Mouse (Mus musculus): ENCODE measurements around the gene Aven. TPM values are rescaled to one million over a fixed set of nuclear protein-coding genes. Genes with fewer than 3 reads are reported as not detected.

The Aven gene
- polyA plus RNA-seq, 1 experiment from 2014 or later, result 10.0 TPM

- Histone ChIP-seq H3K4me3 (ENCODE audit: low read depth, low read length) (no peak overlapping the region), H3K4me2 (ENCODE audit: low read depth, low read length) (no peak overlapping the region), H3K4me1 (ENCODE audit: control insufficient read depth, insufficient read depth, low read length) (no peaks in the 10 kb centered on the region), H3K9ac (replicated peaks; ENCODE audit: low read length) (no peak overlapping the region), H3K9me3 (replicated peaks; ENCODE audit: control insufficient read depth, low read length) (no peaks in the 10 kb centered on the region), H3K27me3 (ENCODE audit: control insufficient read depth, insufficient read depth, low read length) (no peaks in the 10 kb centered on the region), H3K36me3 (replicated peaks; ENCODE audit: control insufficient read depth, insufficient read depth, low read depth, low read length) (no peaks in the 10 kb centered on the region), H3K27ac (replicated peaks; ENCODE audit: low read depth, low read length) (no peak overlapping the region)
- DNase-seq (ENCODE audit: low spot score) (no peak), ATAC-seq (replicated peaks; ENCODE audit: insufficient number of reproducible peaks, low FRiP score, low TSS enrichment, low read depth) (no peak)
- 70% methylated on average over 8 of the region's 8 CpGs for WGBS
Observed at GRCm38 (mm10) chr2:112602487-112602886, 109.7 kb downstream of the Aven start.

- ATAC-seq (replicated peaks; ENCODE audit: insufficient number of reproducible peaks, low FRiP score, low TSS enrichment, low read depth), result no peak
- Histone ChIP-seq H3K4me2 (ENCODE audit: low read depth, low read length) (no peak overlapping the region), H3K27ac (replicated peaks; ENCODE audit: low read depth, low read length) (no peak overlapping the region), H3K4me1 (ENCODE audit: control insufficient read depth, insufficient read depth, low read length) (no peaks in the 10 kb centered on the region), H3K9ac (replicated peaks; ENCODE audit: low read length) (no peak overlapping the region), H3K9me3 (replicated peaks; ENCODE audit: control insufficient read depth, low read length) (no peaks in the 10 kb centered on the region), H3K27me3 (ENCODE audit: control insufficient read depth, insufficient read depth, low read length) (no peaks in the 10 kb centered on the region), H3K4me3 (ENCODE audit: low read depth, low read length) (no peak overlapping the region), H3K36me3 (replicated peaks; ENCODE audit: control insufficient read depth, insufficient read depth, low read depth, low read length) (no peaks in the 10 kb centered on the region)
- DNase-seq (ENCODE audit: low spot score), result no peak
- WGBS, result 87% methylated on average over 3 of the region's 3 CpGs
Observed at GRCm38 (mm10) chr2:112606536-112606935, 113.8 kb downstream of the Aven start.

GRCm38 (mm10) chr2:112612628-112613027, 119.9 kb downstream of the Aven start:
- ATAC-seq (replicated peaks; ENCODE audit: insufficient number of reproducible peaks, low FRiP score, low TSS enrichment, low read depth) (no peak), DNase-seq (ENCODE audit: low spot score) (no peak)
- H3K4me1 ChIP-seq (ENCODE audit: control insufficient read depth, insufficient read depth, low read length), result no peaks in the 10 kb centered on the region
- H3K36me3 ChIP-seq (replicated peaks; ENCODE audit: control insufficient read depth, insufficient read depth, low read depth, low read length), result no peaks in the 10 kb centered on the region
- no peak overlapping the region for H3K4me3 ChIP-seq (ENCODE audit: low read depth, low read length)
- WGBS, result 81% methylated on average over 3 of the region's 3 CpGs
- H3K4me2 ChIP-seq (ENCODE audit: low read depth, low read length), result no peak overlapping the region
- no peaks in the 10 kb centered on the region for H3K9me3 ChIP-seq (replicated peaks; ENCODE audit: control insufficient read depth, low read length)
- no peaks in the 10 kb centered on the region for H3K27me3 ChIP-seq (ENCODE audit: control insufficient read depth, insufficient read depth, low read length)
- no peak overlapping the region for H3K9ac ChIP-seq (replicated peaks; ENCODE audit: low read length)
- no peak overlapping the region for H3K27ac ChIP-seq (replicated peaks; ENCODE audit: low read depth, low read length)

- Histone ChIP-seq H3K27me3 (ENCODE audit: control insufficient read depth, insufficient read depth, low read length) (no peaks in the 10 kb centered on the region), H3K4me2 (ENCODE audit: low read depth, low read length) (no peak overlapping the region), H3K27ac (replicated peaks; ENCODE audit: low read depth, low read length) (no peak overlapping the region), H3K4me1 (ENCODE audit: control insufficient read depth, insufficient read depth, low read length) (no peaks in the 10 kb centered on the region), H3K9ac (replicated peaks; ENCODE audit: low read length) (no peak overlapping the region), H3K4me3 (ENCODE audit: low read depth, low read length) (no peak overlapping the region), H3K36me3 (replicated peaks; ENCODE audit: control insufficient read depth, insufficient read depth, low read depth, low read length) (no peaks in the 10 kb centered on the region), H3K9me3 (replicated peaks; ENCODE audit: control insufficient read depth, low read length) (no peaks in the 10 kb centered on the region)
- ATAC-seq (replicated peaks; ENCODE audit: insufficient number of reproducible peaks, low FRiP score, low TSS enrichment, low read depth) (no peak), DNase-seq (ENCODE audit: low spot score) (no peak)
- WGBS, result 90% methylated on average over 7 of the region's 7 CpGs
Observed at GRCm38 (mm10) chr2:112614375-112614774, 121.6 kb downstream of the Aven start.

GRCm38 (mm10) chr2:112617206-112617605, 124.4 kb downstream of the Aven start:
- H3K9me3 ChIP-seq (replicated peaks; ENCODE audit: control insufficient read depth, low read length), result no peaks in the 10 kb centered on the region
- no peaks in the 10 kb centered on the region for H3K4me1 ChIP-seq (ENCODE audit: control insufficient read depth, insufficient read depth, low read length)
- no peak overlapping the region for H3K9ac ChIP-seq (replicated peaks; ENCODE audit: low read length)
- no peaks in the 10 kb centered on the region for H3K36me3 ChIP-seq (replicated peaks; ENCODE audit: control insufficient read depth, insufficient read depth, low read depth, low read length)
- DNase-seq (ENCODE audit: low spot score) (no peak), ATAC-seq (replicated peaks; ENCODE audit: insufficient number of reproducible peaks, low FRiP score, low TSS enrichment, low read depth) (no peak)
- 33% methylated on average over 3 of the region's 3 CpGs for WGBS
- H3K4me2 ChIP-seq (ENCODE audit: low read depth, low read length), result no peak overlapping the region
- no peaks in the 10 kb centered on the region for H3K27me3 ChIP-seq (ENCODE audit: control insufficient read depth, insufficient read depth, low read length)
- H3K27ac ChIP-seq (replicated peaks; ENCODE audit: low read depth, low read length), result no peak overlapping the region
- H3K4me3 ChIP-seq (ENCODE audit: low read depth, low read length), result no peak overlapping the region

GRCm38 (mm10) chr2:112625156-112625555, 132.4 kb downstream of the Aven start:
- ATAC-seq (replicated peaks; ENCODE audit: insufficient number of reproducible peaks, low FRiP score, low TSS enrichment, low read depth) (no peak), DNase-seq (ENCODE audit: low spot score) (no peak)
- no peak overlapping the region for H3K27ac ChIP-seq (replicated peaks; ENCODE audit: low read depth, low read length)
- WGBS, result 89% methylated on average over 3 of the region's 3 CpGs
- no peaks in the 10 kb centered on the region for H3K9me3 ChIP-seq (replicated peaks; ENCODE audit: control insufficient read depth, low read length)
- H3K4me3 ChIP-seq (ENCODE audit: low read depth, low read length), result no peak overlapping the region
- no peaks in the 10 kb centered on the region for H3K4me1 ChIP-seq (ENCODE audit: control insufficient read depth, insufficient read depth, low read length)
- H3K27me3 ChIP-seq (ENCODE audit: control insufficient read depth, insufficient read depth, low read length), result no peaks in the 10 kb centered on the region
- H3K4me2 ChIP-seq (ENCODE audit: low read depth, low read length), result no peak overlapping the region
- H3K9ac ChIP-seq (replicated peaks; ENCODE audit: low read length), result no peak overlapping the region
- no peaks in the 10 kb centered on the region for H3K36me3 ChIP-seq (replicated peaks; ENCODE audit: control insufficient read depth, insufficient read depth, low read depth, low read length)

- Histone ChIP-seq H3K9me3 (replicated peaks; ENCODE audit: control insufficient read depth, low read length) (no peaks in the 10 kb centered on the region), H3K4me3 (ENCODE audit: low read depth, low read length) (no peak overlapping the region), H3K9ac (replicated peaks; ENCODE audit: low read length) (no peak overlapping the region), H3K4me1 (ENCODE audit: control insufficient read depth, insufficient read depth, low read length) (no peaks in the 10 kb centered on the region), H3K4me2 (ENCODE audit: low read depth, low read length) (no peak overlapping the region), H3K27me3 (ENCODE audit: control insufficient read depth, insufficient read depth, low read length) (no peaks in the 10 kb centered on the region), H3K36me3 (replicated peaks; ENCODE audit: control insufficient read depth, insufficient read depth, low read depth, low read length) (no peaks in the 10 kb centered on the region), H3K27ac (replicated peaks; ENCODE audit: low read depth, low read length) (no peak overlapping the region)
- 72% methylated on average over 11 of the region's 11 CpGs for WGBS
- DNase-seq (ENCODE audit: low spot score), result no peak
- no peak for ATAC-seq (replicated peaks; ENCODE audit: insufficient number of reproducible peaks, low FRiP score, low TSS enrichment, low read depth)
Observed at GRCm38 (mm10) chr2:112630669-112631068, 137.9 kb downstream of the Aven start.

GRCm38 (mm10) chr2:112632536-112632935, 139.8 kb downstream of the Aven start:
- Histone ChIP-seq H3K4me3 (ENCODE audit: low read depth, low read length) (no peak overlapping the region), H3K9me3 (replicated peaks; ENCODE audit: control insufficient read depth, low read length) (no peaks in the 10 kb centered on the region), H3K27ac (replicated peaks; ENCODE audit: low read depth, low read length) (no peak overlapping the region), H3K4me2 (ENCODE audit: low read depth, low read length) (no peak overlapping the region), H3K9ac (replicated peaks; ENCODE audit: low read length) (no peak overlapping the region), H3K36me3 (replicated peaks; ENCODE audit: control insufficient read depth, insufficient read depth, low read depth, low read length) (no peaks in the 10 kb centered on the region), H3K27me3 (ENCODE audit: control insufficient read depth, insufficient read depth, low read length) (no peaks in the 10 kb centered on the region), H3K4me1 (ENCODE audit: control insufficient read depth, insufficient read depth, low read length) (no peaks in the 10 kb centered on the region)
- WGBS, result 92% methylated on average over 9 of the region's 9 CpGs
- ATAC-seq (replicated peaks; ENCODE audit: insufficient number of reproducible peaks, low FRiP score, low TSS enrichment, low read depth), result no peak
- no peak for DNase-seq (ENCODE audit: low spot score)
